Mouse (Mus musculus) fibroblast of lung, adult 2 months (primary cell): Measurements from ENCODE around the gene Mon1b.

ENCODE experiments used
- DNase-seq: peaks from one replicate; pipeline ENCODE4 v3.0.0-alpha.2; 2011; ENCODE audit warnings: low read depth

The Mon1b gene

GRCm38 (mm10) chr8:113634670-113635591, at the start of gene Mon1b:
TSS of gene Mon1b (plus strand) at chr8:113635587.
- DNase-seq, result peak; percentile 99

GRCm38 (mm10) chr8:113598401-113598800, 37.0 kb upstream of the Mon1b start:
- DNase-seq, result no peak

DNA sequence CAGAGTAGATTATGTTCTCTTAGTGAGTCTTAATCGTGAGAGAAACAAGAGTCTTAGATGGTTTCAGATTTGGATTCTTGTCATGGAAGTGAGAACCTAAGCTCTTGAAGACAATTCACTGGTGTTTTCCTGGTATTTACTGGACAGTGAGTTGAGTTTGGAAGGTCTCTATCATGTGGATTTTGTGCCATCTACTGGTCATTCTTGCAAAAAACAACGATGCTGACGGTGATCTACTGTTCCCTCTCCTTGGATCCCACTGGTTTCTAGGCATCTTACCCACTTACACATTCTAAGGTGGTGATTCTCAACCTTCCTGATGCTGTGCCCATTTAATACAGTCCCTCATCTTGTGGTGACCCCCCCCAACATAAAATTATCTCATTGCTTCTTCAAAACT, 2.8 kb upstream of the Mon1b start:
- peak; percentile 19 for DNase-seq

- DNase-seq, result no peak
Observed at GRCm38 (mm10) chr8:113634161-113634560, 1.2 kb upstream of the Mon1b start.

GRCm38 (mm10) chr8:113635592-113636279, 349 bp downstream of the Mon1b start:
- no peak for DNase-seq

DNA sequence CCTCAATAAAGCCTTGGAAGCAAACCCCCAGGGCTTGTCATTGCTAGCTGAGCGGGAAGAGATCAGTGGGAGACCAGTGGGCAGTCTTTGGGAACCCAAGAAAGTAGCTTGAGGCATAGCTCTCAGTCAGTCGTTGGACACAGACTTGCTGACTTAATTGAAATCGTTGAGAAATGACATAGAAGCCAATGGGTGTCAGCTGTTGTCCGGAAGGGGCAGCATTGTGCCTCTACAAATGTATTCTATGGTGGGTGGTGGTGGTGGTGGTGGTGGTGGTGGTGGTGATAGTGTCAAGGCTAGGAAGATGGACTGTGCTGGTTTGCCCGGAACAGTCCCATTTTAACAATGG, 867 bp downstream of the Mon1b start:
- DNase-seq, result no peak

DNA sequence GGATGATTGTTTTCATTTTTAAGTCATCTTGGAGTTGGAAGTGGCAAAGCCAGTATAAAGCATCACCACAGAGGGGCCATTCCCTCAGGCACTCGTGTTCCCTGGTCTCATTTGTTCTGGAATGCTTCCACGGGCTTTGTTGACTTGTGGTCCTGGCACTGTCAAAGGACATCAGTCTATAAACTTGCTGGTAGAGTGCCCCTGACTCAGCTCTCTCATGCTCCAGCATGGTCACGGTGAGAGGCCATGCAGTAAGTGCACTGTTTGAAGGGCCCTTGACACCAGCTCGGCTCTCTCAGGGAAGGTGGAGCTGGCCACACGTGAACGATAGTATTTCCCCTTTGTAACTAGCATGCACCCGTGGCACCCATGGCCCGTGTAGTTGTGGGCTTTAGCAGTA, 5.0 kb downstream of the Mon1b start:
- DNase-seq, result no peak

DNA sequence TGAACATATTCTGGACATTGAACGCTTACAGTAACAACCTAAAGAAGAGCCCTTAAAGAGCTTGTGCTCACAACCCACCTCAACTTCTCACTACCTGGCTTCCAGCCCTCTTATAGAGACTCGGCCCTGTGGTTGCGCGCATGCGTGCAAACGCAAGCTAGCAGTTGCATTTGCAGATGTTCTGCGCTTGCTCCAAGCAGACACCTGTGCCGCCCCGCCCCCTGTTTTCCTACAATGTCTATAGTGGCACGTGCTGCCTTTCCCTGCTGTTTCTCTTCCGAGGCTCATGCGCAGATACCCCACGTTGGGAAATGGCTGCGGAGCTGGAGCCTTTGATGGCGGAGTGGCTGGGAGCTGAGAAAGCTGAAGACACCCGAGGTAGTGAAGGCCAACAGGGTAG, 7.5 kb downstream of the Mon1b start, which contains the start of gene Syce1l:
TSS of gene Syce1l (plus strand) at position 288 of the 400 bp plus-strand sequence.
- DNase-seq, result no peak

GRCm38 (mm10) chr8:113643479-113644210, 8.3 kb downstream of the Mon1b start:
- DNase-seq, result no peak

DNA sequence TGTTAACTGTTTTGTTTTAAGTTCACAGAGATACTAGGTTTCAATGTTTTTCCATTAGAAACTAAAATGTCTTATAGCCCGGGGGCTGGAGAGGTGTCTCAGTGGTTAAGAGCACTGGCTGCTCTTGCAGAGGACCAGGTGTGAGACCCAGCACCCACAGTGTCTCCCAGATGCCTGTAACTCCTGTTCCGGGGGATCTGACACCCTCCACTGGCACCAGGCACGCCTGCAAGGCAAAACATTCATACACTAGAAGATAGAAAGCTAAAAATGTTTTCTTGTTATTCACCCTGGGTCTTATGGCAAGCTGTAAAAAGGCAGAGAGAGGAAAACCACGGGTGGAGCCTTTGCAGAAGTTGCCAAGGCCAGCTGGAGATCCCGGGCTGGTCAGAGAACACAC, 9.8 kb downstream of the Mon1b start:
- no peak for DNase-seq

DNA sequence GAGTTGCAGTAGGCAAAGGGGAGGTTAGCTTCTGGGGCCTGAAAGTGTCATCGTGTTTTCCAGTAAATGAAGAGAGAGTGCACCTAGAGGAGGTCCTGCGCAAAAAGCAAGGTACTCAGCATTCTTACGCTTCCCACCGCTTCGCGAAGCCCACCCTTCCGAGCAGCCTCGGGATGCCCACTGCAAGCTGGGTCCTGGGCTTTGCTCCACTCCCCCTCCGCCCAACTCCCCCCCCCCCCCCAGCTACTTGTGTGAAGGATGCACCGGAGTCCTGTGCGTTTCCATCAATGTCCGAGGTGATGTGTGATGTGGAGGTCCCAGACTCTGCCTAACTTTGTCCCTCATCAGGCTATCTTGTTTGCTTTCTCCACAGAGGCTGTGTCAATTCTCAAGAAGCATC, 17.1 kb downstream of the Mon1b start:
- DNase-seq, result no peak

GRCm38 (mm10) chr8:113653151-113653550, 17.8 kb downstream of the Mon1b start:
- DNase-seq, result no peak

- no peak for DNase-seq
Observed at GRCm38 (mm10) chr8:113656154-113656553, 20.8 kb downstream of the Mon1b start.

DNA sequence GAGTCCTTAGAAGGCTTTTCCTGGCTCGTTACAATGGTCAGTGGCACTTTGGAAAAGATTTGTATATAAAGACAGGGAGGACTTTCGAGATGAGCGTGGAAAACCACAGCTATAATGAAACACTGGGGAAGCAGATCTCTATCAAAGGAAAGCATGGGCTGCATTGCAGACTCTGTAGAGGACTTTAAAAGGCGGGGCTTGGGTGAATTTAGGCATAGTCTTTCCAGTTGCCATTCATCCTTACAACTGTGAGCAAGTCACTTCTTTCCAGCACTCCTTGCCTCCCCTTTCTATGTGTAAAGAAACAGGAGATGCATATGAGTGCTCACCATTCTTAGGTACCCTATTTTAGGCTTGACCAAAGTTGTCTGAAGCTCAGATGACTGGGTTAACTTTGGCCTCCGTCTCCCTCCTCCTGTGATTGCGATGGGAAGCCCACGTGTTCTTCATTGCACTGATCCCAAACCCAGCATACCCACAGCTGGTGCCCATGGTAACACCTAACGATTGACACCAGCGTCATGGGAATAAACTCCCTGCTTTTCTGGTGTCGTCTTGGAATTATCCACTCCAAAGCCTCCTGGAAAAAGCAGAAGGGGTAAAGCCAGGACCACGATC, 21.4 kb downstream of the Mon1b start:
- DNase-seq, result no peak

- DNase-seq, result no peak
Observed at GRCm38 (mm10) chr8:113660128-113660527, 24.7 kb downstream of the Mon1b start.

- DNase-seq, result peak; percentile 73
Observed at GRCm38 (mm10) chr8:113664544-113664943, 29.2 kb downstream of the Mon1b start.

- no peak for DNase-seq
Observed at GRCm38 (mm10) chr8:113665036-113665435, 29.6 kb downstream of the Mon1b start.

DNA sequence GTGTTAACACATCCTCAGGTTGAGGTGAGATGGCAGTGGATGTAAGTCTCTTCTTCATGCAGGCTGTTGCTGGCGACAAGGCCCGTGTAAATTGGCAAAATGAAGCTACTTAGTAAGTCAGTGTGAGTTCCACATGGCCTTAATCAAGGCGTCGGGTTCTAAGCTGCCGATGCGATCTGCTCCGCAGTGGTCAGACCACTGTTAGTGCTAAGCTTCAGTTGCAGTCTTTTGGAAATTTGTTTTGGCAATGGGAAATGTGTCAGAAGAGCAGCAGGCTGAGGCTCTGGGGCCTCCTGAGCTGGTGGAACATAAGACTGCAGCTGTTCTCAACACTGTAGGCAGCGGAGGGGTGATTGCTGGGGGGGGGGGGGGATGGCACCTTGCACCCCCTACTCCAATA, 30.6 kb downstream of the Mon1b start:
- DNase-seq, result no peak

DNA sequence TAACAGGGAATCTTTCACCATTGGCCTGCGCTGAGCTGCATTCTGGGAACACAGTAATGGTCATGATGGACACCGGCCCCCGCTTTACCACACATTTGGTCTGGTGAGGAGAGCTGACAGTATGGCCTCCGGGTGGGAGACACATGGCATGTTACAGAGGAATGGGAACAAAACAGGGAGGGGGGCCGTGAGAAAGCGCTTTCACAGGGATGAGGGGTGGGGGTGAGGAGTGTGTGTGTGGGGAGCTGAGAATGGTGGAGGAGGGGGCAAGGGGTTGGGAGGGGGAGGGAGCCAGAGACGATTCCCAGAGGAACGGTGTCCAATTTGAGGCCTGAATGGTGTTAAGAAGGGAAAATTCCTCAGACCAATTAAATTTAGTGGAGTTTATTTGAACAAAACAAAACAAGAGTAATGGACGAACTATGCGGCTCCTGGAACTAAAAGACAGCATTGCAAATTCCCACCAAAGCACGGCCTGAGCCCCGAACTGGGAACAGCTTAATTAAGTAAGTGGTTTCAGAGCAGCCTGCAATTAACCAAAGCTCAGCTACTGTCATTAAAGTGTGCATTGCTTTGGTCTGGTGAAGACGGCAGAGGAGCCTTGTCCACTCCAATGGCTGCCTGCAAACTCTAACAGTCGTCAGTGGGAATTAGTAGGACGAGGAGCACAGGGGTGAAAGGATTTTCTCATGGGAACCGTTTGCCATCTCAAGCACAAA, 31.5 kb downstream of the Mon1b start:
- DNase-seq, result no peak

DNA sequence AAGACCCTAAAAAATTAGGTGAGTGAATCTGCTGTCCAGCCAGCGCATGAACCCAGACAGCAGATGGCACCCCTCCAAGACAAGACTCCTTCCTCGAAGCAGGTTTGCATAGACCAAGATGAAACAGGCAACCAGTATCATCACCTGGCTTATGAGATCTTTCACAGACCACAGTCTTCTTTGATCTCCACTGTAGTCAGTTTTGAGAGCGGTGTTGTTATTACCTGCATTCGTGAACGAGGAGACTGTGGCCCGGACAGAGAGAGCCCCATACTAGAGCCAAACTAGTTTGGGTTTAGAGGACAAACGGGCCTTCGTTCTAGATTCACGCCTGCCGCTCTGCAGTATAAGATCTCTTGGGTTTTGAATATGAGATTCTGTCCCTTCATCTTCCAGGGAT, 34.5 kb downstream of the Mon1b start:
- DNase-seq, result no peak

GRCm38 (mm10) chr8:113672599-113673255, 37.3 kb downstream of the Mon1b start:
- no peak for DNase-seq
